Comparison of ENCODE assay signal across 30 mouse cellular contexts in genomic region chr8:22019498-22019897, GRCm38 (mm10). TPM values are rescaled to one million over a fixed set of nuclear protein-coding genes. Genes with fewer than 3 reads are reported as not detected.
"Had no signal": no experiment of that assay in that cellular context is flagged by ENCODE, and none has a peak within 500 bp of the region (broad histone marks: within the 10 kb centered on the region; RNA-seq: fewer than 3 reads in every experiment).

No protein-coding gene starts in this region.

- H3K27ac ChIP-seq: hindbrain, postnatal 0 days; limb, embryonic 12.5 days; limb, embryonic 15.5 days; liver, embryonic 13.5 days; midbrain, embryonic 10.5 days; midbrain, embryonic 13.5 days; neural tube, embryonic 13.5 days had no signal

- H3K9ac ChIP-seq: limb, embryonic 12.5 days; limb, embryonic 15.5 days; liver, embryonic 13.5 days; midbrain, embryonic 13.5 days; neural tube, embryonic 13.5 days had no signal

- H3K4me1 ChIP-seq: limb, embryonic 12.5 days; limb, embryonic 15.5 days; liver, embryonic 13.5 days; megakaryocyte, embryonic 14.5 days; midbrain, embryonic 10.5 days; midbrain, embryonic 13.5 days; neural tube, embryonic 13.5 days had no signal

- H3K36me3 ChIP-seq: limb, embryonic 12.5 days; limb, embryonic 15.5 days; midbrain, embryonic 10.5 days; midbrain, embryonic 13.5 days; neural tube, embryonic 13.5 days had no signal

- H3K4me3 ChIP-seq: limb, embryonic 12.5 days; limb, embryonic 15.5 days; liver, embryonic 13.5 days; megakaryocyte, embryonic 14.5 days; midbrain, embryonic 10.5 days; midbrain, embryonic 13.5 days; myocyte; neural tube, embryonic 13.5 days had no signal

- H3K4me2 ChIP-seq: limb, embryonic 12.5 days; limb, embryonic 15.5 days; liver, embryonic 13.5 days; midbrain, embryonic 13.5 days; neural tube, embryonic 13.5 days had no signal

- H3K27me3 ChIP-seq: limb, embryonic 12.5 days; limb, embryonic 15.5 days; liver, embryonic 13.5 days; megakaryocyte, embryonic 14.5 days; midbrain, embryonic 13.5 days; neural tube, embryonic 13.5 days had no signal

- DNase-seq: kidney, adult 18-20 months; kidney, adult 9 months; kidney, postnatal 14 days; kidney, postnatal 4 days; left cerebral cortex, postnatal 4 days; liver, embryonic 13.5 days; retina, postnatal 1 day; thymus, adult 2 months; thymus, postnatal 14 days; thymus, postnatal 4 days had no signal

- H3K9me3 ChIP-seq: limb, embryonic 12.5 days; limb, embryonic 15.5 days; liver, embryonic 13.5 days; megakaryocyte, embryonic 14.5 days; midbrain, embryonic 10.5 days; midbrain, embryonic 13.5 days; neural tube, embryonic 13.5 days had no signal

- ATAC-seq: hindbrain, postnatal 0 days; inflammation-experienced regulatory T-cells, adult 6 months; midbrain, embryonic 13.5 days; midbrain, embryonic 16.5 days had no signal

RNA-seq across cellular contexts. Expression of gene Atp7b, which starts 40.6 kb away (rescaled TPM):
- total RNA-seq: monocyte, adult 5-6 weeks; neutrophil, adult 5-6 weeks had no signal

RNA-seq across cellular contexts. Expression of gene Ccdc70, which starts 49.9 kb away (rescaled TPM):
- total RNA-seq: hindbrain, postnatal 0 days; layer of hippocampus, adult 18-20 months; layer of hippocampus, postnatal 14 days; left cerebral cortex, adult 8-10 months; left cerebral cortex, postnatal 14 days; left cerebral cortex, postnatal 4 days; monocyte, adult 5-6 weeks; neutrophil, adult 5-6 weeks had no signal
- polyA plus RNA-seq: hindbrain, postnatal 0 days; inflammation-experienced regulatory T-cells, adult 6 months; kidney, embryonic 16.5 days; limb, embryonic 12.5 days; limb, embryonic 15.5 days; liver, embryonic 13.5 days; lung, embryonic 16.5 days; midbrain, embryonic 10.5 days; midbrain, embryonic 13.5 days; midbrain, embryonic 16.5 days; myocyte; neural tube, embryonic 13.5 days; small intestine, adult 2 months; spleen, adult 2 months; thymus, adult 2 months had no signal
